Mouse (Mus musculus) embryonic facial prominence, embryonic 13.5 days (tissue): ENCODE measurements at regions not wholly inside any gene's neighbourhood (a gene's known extent, or its start where the extent isn't known, plus 50 kb on each side); places are given as distances from the start of the nearest gene placed in this dataset.
"Not testable (repeated sequence)": the region's sequence is repeated elsewhere in the genome, so short reads cannot be mapped to it uniquely, and the experiment has no call there.

ENCODE experiments used
- ATAC-seq: fragments of 200-750 bp; cut with Nextera tagmentation; 2 replicates; pipeline ENCODE4 v1.8.0; 2017; ENCODE audit warnings: low read depth; ENCODE audit not compliant: insufficient number of reproducible peaks, insufficient read depth, low FRiP score, low TSS enrichment
- H3K27ac ChIP-seq: fragments of 300-500 bp; sonication (generic); 2 replicates; pipeline ENCODE4 v1.5.1; 2015; ENCODE audit warnings: moderate library complexity, mild to moderate bottlenecking, inconsistent platforms
- H3K27me3 ChIP-seq: fragments of 300-500 bp; sonication (generic); 2 replicates; pipeline ENCODE4 v1.6.1; 2015; ENCODE audit warnings: mild to moderate bottlenecking, inconsistent platforms
- H3K36me3 ChIP-seq: fragments of 300-500 bp; sonication (generic); 2 replicates; pipeline ENCODE4 v1.6.1; 2015; ENCODE audit warnings: mild to moderate bottlenecking, inconsistent platforms
- H3K4me1 ChIP-seq: fragments of 300-500 bp; sonication (generic); 2 replicates; pipeline ENCODE4 v1.6.1; 2015; ENCODE audit warnings: inconsistent platforms
- H3K4me2 ChIP-seq: fragments of 300-500 bp; sonication (generic); 2 replicates; pipeline ENCODE4 v1.6.1; 2015; ENCODE audit warnings: moderate library complexity, mild to moderate bottlenecking, inconsistent platforms
- H3K4me3 ChIP-seq: fragments of 300-500 bp; sonication (generic); 2 replicates; pipeline ENCODE4 v1.5.1; 2015; ENCODE audit warnings: mild to moderate bottlenecking, inconsistent platforms
- H3K9ac ChIP-seq: fragments of 300-500 bp; sonication (generic); 2 replicates; pipeline ENCODE4 v1.6.1; 2015; ENCODE audit warnings: mild to moderate bottlenecking, inconsistent platforms
- H3K9me3 ChIP-seq: fragments of 300-500 bp; sonication (generic); 2 replicates; pipeline ENCODE4 v1.6.1; 2016; ENCODE audit warnings: inconsistent platforms
- WGBS: fragments of 180-500 bp; shearing (Covaris S2); methylation state at CpG from one replicate; pipeline ENCODE4 v1.1.7; 2015; ENCODE audit warnings: mixed read lengths; 5-methylcytosine and 5-hydroxymethylcytosine counted together

GRCm38 (mm10) chr3:129416337-129416736, 83.8 kb upstream of the Enpep start:
- peaks cover 22% of the 10 kb centered on the region for H3K4me1 ChIP-seq
- H3K9me3 ChIP-seq: no peaks in the 10 kb centered on the region
- 88% methylated on average over 9 of the region's 9 CpGs for WGBS
- no peak overlapping the region for H3K4me3 ChIP-seq
- no peak overlapping the region for H3K9ac ChIP-seq
- no peak overlapping the region for H3K4me2 ChIP-seq
- no peak overlapping the region for H3K27ac ChIP-seq
- H3K27me3 ChIP-seq: no peaks in the 10 kb centered on the region
- H3K36me3 ChIP-seq: no peaks in the 10 kb centered on the region
- no peak for ATAC-seq

- H3K27ac ChIP-seq, H3K9me3 ChIP-seq, H3K4me3 ChIP-seq, ATAC-seq, H3K4me2 ChIP-seq, H3K36me3 ChIP-seq, H3K27me3 ChIP-seq, H3K4me1 ChIP-seq, H3K9ac ChIP-seq: not testable (repeated sequence)
- WGBS: 57% methylated on average over 9 of the region's 10 CpGs
Measured at GRCm38 (mm10) chr3:129421620-129422239, 89.2 kb upstream of the Enpep start.

- H3K9ac ChIP-seq: no peak overlapping the region
- no peak overlapping the region for H3K4me3 ChIP-seq
- H3K27me3 ChIP-seq: no peaks in the 10 kb centered on the region
- H3K27ac ChIP-seq: no peak overlapping the region
- no peak for ATAC-seq
- no peaks in the 10 kb centered on the region for H3K9me3 ChIP-seq
- no peak overlapping the region for H3K4me2 ChIP-seq
- 89% methylated on average over 2 of the region's 2 CpGs for WGBS
- H3K4me1 ChIP-seq: no peaks in the 10 kb centered on the region
- H3K36me3 ChIP-seq: no peaks in the 10 kb centered on the region
Measured at GRCm38 (mm10) chr3:129428750-129429149, 96.2 kb upstream of the Enpep start.

GRCm38 (mm10) chr3:129429161-129430111, 96.9 kb upstream of the Enpep start:
- no peak overlapping the region for H3K9ac ChIP-seq
- no peak overlapping the region for H3K4me2 ChIP-seq
- no peak overlapping the region for H3K4me3 ChIP-seq
- no peaks in the 10 kb centered on the region for H3K9me3 ChIP-seq
- no peak overlapping the region for H3K27ac ChIP-seq
- H3K4me1 ChIP-seq: no peaks in the 10 kb centered on the region
- no peaks in the 10 kb centered on the region for H3K36me3 ChIP-seq
- H3K27me3 ChIP-seq: no peaks in the 10 kb centered on the region
- no peak for ATAC-seq
- WGBS: 62% methylated on average over 8 of the region's 8 CpGs

GRCm38 (mm10) chr3:129434056-129434455, 98.1 kb upstream of the Elovl6 start:
- Histone ChIP-seq H3K9me3 (no peaks in the 10 kb centered on the region), H3K9ac (no peak overlapping the region), H3K27me3 (no peaks in the 10 kb centered on the region), H3K4me3 (no peak overlapping the region), H3K27ac (no peak overlapping the region), H3K36me3 (no peaks in the 10 kb centered on the region), H3K4me2 (no peak overlapping the region), H3K4me1 (no peaks in the 10 kb centered on the region)
- 70% methylated on average over 11 of the region's 11 CpGs for WGBS
- ATAC-seq: no peak

GRCm38 (mm10) chr3:129437687-129438086, 94.5 kb upstream of the Elovl6 start:
- H3K4me3 ChIP-seq: no peak overlapping the region
- no peak for ATAC-seq
- H3K27me3 ChIP-seq: no peaks in the 10 kb centered on the region
- H3K4me2 ChIP-seq: no peak overlapping the region
- H3K36me3 ChIP-seq: no peaks in the 10 kb centered on the region
- no peak overlapping the region for H3K27ac ChIP-seq
- WGBS: 84% methylated on average over 6 of the region's 6 CpGs
- no peaks in the 10 kb centered on the region for H3K9me3 ChIP-seq
- H3K9ac ChIP-seq: no peak overlapping the region
- no peaks in the 10 kb centered on the region for H3K4me1 ChIP-seq

GRCm38 (mm10) chr3:129442756-129443155, 89.4 kb upstream of the Elovl6 start:
- ATAC-seq: no peak
- H3K27ac ChIP-seq: no peak overlapping the region
- H3K27me3 ChIP-seq: no peaks in the 10 kb centered on the region
- 63% methylated on average over 5 of the region's 5 CpGs for WGBS
- H3K9me3 ChIP-seq: no peaks in the 10 kb centered on the region
- H3K4me3 ChIP-seq: no peak overlapping the region
- H3K9ac ChIP-seq: no peak overlapping the region
- H3K4me2 ChIP-seq: no peak overlapping the region
- no peaks in the 10 kb centered on the region for H3K36me3 ChIP-seq
- H3K4me1 ChIP-seq: no peaks in the 10 kb centered on the region

- Histone ChIP-seq H3K4me3 (no peak overlapping the region), H3K4me2 (no peak overlapping the region), H3K9ac (no peak overlapping the region), H3K36me3 (no peaks in the 10 kb centered on the region), H3K4me1 (no peaks in the 10 kb centered on the region), H3K27me3 (no peaks in the 10 kb centered on the region), H3K9me3 (no peaks in the 10 kb centered on the region), H3K27ac (no peak overlapping the region)
- 83% methylated on average over 3 of the region's 3 CpGs for WGBS
- ATAC-seq: no peak
Measured at GRCm38 (mm10) chr3:129444221-129444620, 87.9 kb upstream of the Elovl6 start.

- Histone ChIP-seq H3K9ac (no peak overlapping the region), H3K4me1 (no peaks in the 10 kb centered on the region), H3K36me3 (no peaks in the 10 kb centered on the region), H3K27me3 (no peaks in the 10 kb centered on the region), H3K27ac (no peak overlapping the region), H3K9me3 (no peaks in the 10 kb centered on the region), H3K4me3 (no peak overlapping the region), H3K4me2 (no peak overlapping the region)
- 84% methylated on average over 6 of the region's 6 CpGs for WGBS
- no peak for ATAC-seq
Measured at GRCm38 (mm10) chr3:129445961-129446360, 86.2 kb upstream of the Elovl6 start.

GRCm38 (mm10) chr3:129449928-129450327, 82.2 kb upstream of the Elovl6 start:
- 70% methylated on average over 4 of the region's 4 CpGs for WGBS
- no peak for ATAC-seq

GRCm38 (mm10) chr3:129450671-129451070, 81.5 kb upstream of the Elovl6 start:
- ATAC-seq: no peak
- Histone ChIP-seq H3K4me2 (no peak overlapping the region), H3K27me3 (no peaks in the 10 kb centered on the region), H3K4me1 (no peaks in the 10 kb centered on the region), H3K9ac (no peak overlapping the region), H3K9me3 (no peaks in the 10 kb centered on the region), H3K27ac (no peak overlapping the region), H3K4me3 (no peak overlapping the region), H3K36me3 (no peaks in the 10 kb centered on the region)
- WGBS: 80% methylated on average over 5 of the region's 5 CpGs

More at GRCm38 (mm10) chr3:129449928-129450327, 82.2 kb upstream of the Elovl6 start:
- Histone ChIP-seq H3K4me2 (no peak overlapping the region), H3K9ac (no peak overlapping the region), H3K4me3 (no peak overlapping the region), H3K36me3 (no peaks in the 10 kb centered on the region), H3K4me1 (no peaks in the 10 kb centered on the region), H3K27ac (no peak overlapping the region), H3K9me3 (no peaks in the 10 kb centered on the region), H3K27me3 (no peaks in the 10 kb centered on the region)

- H3K4me1 ChIP-seq: no peaks in the 10 kb centered on the region
- 0 out of 2 replicates have a peak, but pooled peaks cover 5% of the 10 kb centered on the region for H3K9me3 ChIP-seq
- no peak overlapping the region for H3K9ac ChIP-seq
- no peak for ATAC-seq
- WGBS: 82% methylated on average over 5 of the region's 5 CpGs
- no peak overlapping the region for H3K4me3 ChIP-seq
- no peaks in the 10 kb centered on the region for H3K27me3 ChIP-seq
- no peaks in the 10 kb centered on the region for H3K36me3 ChIP-seq
- no peak overlapping the region for H3K27ac ChIP-seq
- H3K4me2 ChIP-seq: no peak overlapping the region
Measured at GRCm38 (mm10) chr3:129470088-129470487, 62.1 kb upstream of the Elovl6 start.
